ENCODE assay signal across 18 mouse cellular contexts in genomic region chr11:20605613-20606012, GRCm38 (mm10).
DNase-seq lines count a peak whose midpoint lies in the region; ATAC-seq lines count a peak whose summit lies in the region.
"Had no signal": no experiment of that assay in that cellular context is flagged by ENCODE, and none has a peak within 500 bp of the region (broad histone marks: within the 10 kb centered on the region; RNA-seq: fewer than 3 reads in every experiment).

No protein-coding gene starts in this region.

- H3K4me1 ChIP-seq in heart, embryonic 14.5 days (ENCODE audit: control insufficient read depth in 2 of 2, insufficient read depth in 2 of 2, low read length in 2 of 2), result peaks cover 12 to 43% of the 10 kb centered on the region in 2 experiments
- peaks cover 4% of the 10 kb centered on the region; the same call in 1 of the 2 replicates for H3K4me1 ChIP-seq in midbrain, embryonic 11.5 days (ENCODE audit: control insufficient read depth, insufficient read depth, low read length)
- H3K4me1 ChIP-seq in midbrain, embryonic 15.5 days, result peaks cover 17% of the 10 kb centered on the region; the same call in 1 of the 2 replicates
- 0 out of 2 replicates have a peak, but pooled peaks cover 2% of the 10 kb centered on the region for H3K4me1 ChIP-seq in embryonic facial prominence, embryonic 14.5 days (ENCODE audit: control insufficient read depth, insufficient read depth, low read length)
- peaks cover 24% of the 10 kb centered on the region for H3K4me1 ChIP-seq in midbrain, embryonic 13.5 days (replicated peaks)

- ATAC-seq in heart, embryonic 14.5 days (ENCODE audit: insufficient number of reproducible peaks, insufficient read depth, low FRiP score, low read depth), result no peak
- peak; percentile 59 for ATAC-seq in midbrain, embryonic 11.5 days (ENCODE audit: low FRiP score)
- ATAC-seq in midbrain, embryonic 15.5 days (replicated peaks), result no peak
- ATAC-seq in embryonic facial prominence, embryonic 14.5 days (ENCODE audit: low read depth), result peak; percentile 53; the same call in 1 of the 2 replicates
- ATAC-seq in midbrain, embryonic 13.5 days, result peak; percentile 49; the same call in 1 of the 2 replicates
- ATAC-seq: CD4-positive, CD25-positive, alpha-beta regulatory T cell, adult 4 months; liver, embryonic 12.5 days; lung, postnatal 0 days had no signal

- 0 out of 2 replicates have a peak overlapping the region, but pooled peaks have one; percentile 21 for H3K9ac ChIP-seq in heart, embryonic 14.5 days (ENCODE audit: low read length)
- no peak overlapping the region; the same call in 1 of the 2 replicates for H3K9ac ChIP-seq in midbrain, embryonic 11.5 days (ENCODE audit: low read length)
- no peak overlapping the region for H3K9ac ChIP-seq in midbrain, embryonic 15.5 days
- H3K9ac ChIP-seq in embryonic facial prominence, embryonic 14.5 days (ENCODE audit: low read depth, low read length), result peak overlapping the region; percentile 2; the same call in 1 of the 2 replicates
- no peak overlapping the region for H3K9ac ChIP-seq in midbrain, embryonic 13.5 days (replicated peaks)
- H3K9ac ChIP-seq: liver, embryonic 12.5 days had no signal

- WGBS in heart, embryonic 14.5 days, result 49% methylated on average over 7 of the region's 7 CpGs
- WGBS in midbrain, embryonic 11.5 days, result 56% methylated on average over 7 of the region's 7 CpGs
- WGBS in midbrain, embryonic 15.5 days, result 51% methylated on average over 7 of the region's 7 CpGs
- 55% methylated on average over 7 of the region's 7 CpGs for WGBS in embryonic facial prominence, embryonic 14.5 days
- 42% methylated on average over 7 of the region's 7 CpGs for WGBS in midbrain, embryonic 13.5 days

- no peaks in the 10 kb centered on the region for H3K9me3 ChIP-seq in heart, embryonic 14.5 days (ENCODE audit: control insufficient read depth, low read length)
- H3K9me3 ChIP-seq in midbrain, embryonic 11.5 days (ENCODE audit: control insufficient read depth, low read length), result no peaks in the 10 kb centered on the region
- no peaks in the 10 kb centered on the region for H3K9me3 ChIP-seq in midbrain, embryonic 15.5 days
- H3K9me3 ChIP-seq in embryonic facial prominence, embryonic 14.5 days (ENCODE audit: control insufficient read depth, low read length), result no peaks in the 10 kb centered on the region
- no peaks in the 10 kb centered on the region for H3K9me3 ChIP-seq in midbrain, embryonic 13.5 days
- H3K9me3 ChIP-seq: liver, embryonic 12.5 days; megakaryocyte, embryonic 14.5 days had no signal

- H3K27me3 ChIP-seq in heart, embryonic 14.5 days (ENCODE audit: control insufficient read depth, insufficient read depth, low read length), result no peaks in the 10 kb centered on the region
- no peaks in the 10 kb centered on the region for H3K27me3 ChIP-seq in midbrain, embryonic 11.5 days (ENCODE audit: control insufficient read depth, insufficient read depth, low read length)
- no peaks in the 10 kb centered on the region for H3K27me3 ChIP-seq in midbrain, embryonic 15.5 days (replicated peaks)
- H3K27me3 ChIP-seq in embryonic facial prominence, embryonic 14.5 days (replicated peaks; ENCODE audit: control insufficient read depth, insufficient read depth, low read length), result no peaks in the 10 kb centered on the region
- H3K27me3 ChIP-seq in midbrain, embryonic 13.5 days, result no peaks in the 10 kb centered on the region
- H3K27me3 ChIP-seq: liver, embryonic 12.5 days; megakaryocyte, embryonic 14.5 days had no signal

- no peaks in the 10 kb centered on the region for H3K36me3 ChIP-seq in heart, embryonic 14.5 days (ENCODE audit: control insufficient read depth, insufficient read depth, low read length)
- H3K36me3 ChIP-seq in midbrain, embryonic 11.5 days (ENCODE audit: control insufficient read depth, insufficient read depth, low read length), result no peaks in the 10 kb centered on the region
- H3K36me3 ChIP-seq in midbrain, embryonic 15.5 days (replicated peaks), result no peaks in the 10 kb centered on the region
- no peaks in the 10 kb centered on the region for H3K36me3 ChIP-seq in embryonic facial prominence, embryonic 14.5 days (ENCODE audit: control insufficient read depth, insufficient read depth, low read length)
- no peaks in the 10 kb centered on the region for H3K36me3 ChIP-seq in midbrain, embryonic 13.5 days
- H3K36me3 ChIP-seq: liver, embryonic 12.5 days had no signal

- H3K4me2 ChIP-seq in heart, embryonic 14.5 days (ENCODE audit: low read length), result no peak overlapping the region
- H3K4me2 ChIP-seq in midbrain, embryonic 11.5 days, result no peak overlapping the region
- H3K4me2 ChIP-seq in midbrain, embryonic 15.5 days, result no peak overlapping the region
- H3K4me2 ChIP-seq in embryonic facial prominence, embryonic 14.5 days (ENCODE audit: low read depth, low read length), result no peak overlapping the region
- H3K4me2 ChIP-seq in midbrain, embryonic 13.5 days (replicated peaks), result no peak overlapping the region
- H3K4me2 ChIP-seq: liver, embryonic 12.5 days had no signal

- peak overlapping the region; percentile 2 to 28; a peak in 2 of 4 replicates for H3K27ac ChIP-seq in heart, embryonic 14.5 days (replicated peaks in 1 of 2; ENCODE audit: control insufficient read depth in 1 of 2, insufficient read depth in 1 of 2, low read depth in 2 of 2, low read length in 2 of 2)
- H3K27ac ChIP-seq in midbrain, embryonic 11.5 days (ENCODE audit: low read depth, low read length), result no peak overlapping the region
- H3K27ac ChIP-seq in midbrain, embryonic 15.5 days, result no peak overlapping the region
- no peak overlapping the region for H3K27ac ChIP-seq in embryonic facial prominence, embryonic 14.5 days (replicated peaks; ENCODE audit: low read depth, low read length)
- H3K27ac ChIP-seq in midbrain, embryonic 13.5 days, result no peak overlapping the region
- H3K27ac ChIP-seq: liver, embryonic 12.5 days had no signal

- DNase-seq in heart, adult 8-10 months (ENCODE audit: low spot score), result no peak
- peak; percentile 85 for DNase-seq in midbrain, embryonic 11.5 days (ENCODE audit: low spot score, missing footprints)
- no peak for DNase-seq in embryonic facial prominence, embryonic 14.5 days (ENCODE audit: low spot score)
- DNase-seq in cerebellum, postnatal 25 days, result no peak
- DNase-seq: adrenal gland, postnatal 10 days; cerebellum, adult 9-10 months; embryo, embryonic 11 days; gastrocnemius, postnatal 25 days; kidney, adult 8-10 months; kidney, postnatal 36 days; thymus, adult 2 months had no signal

- H3K4me3 ChIP-seq in heart, embryonic 14.5 days (ENCODE audit: control insufficient read depth in 1 of 2, insufficient read depth in 1 of 2, low read depth in 1 of 2, low read length in 2 of 2), result no peak overlapping the region
- no peak overlapping the region for H3K4me3 ChIP-seq in midbrain, embryonic 11.5 days (ENCODE audit: low read depth, low read length)
- no peak overlapping the region for H3K4me3 ChIP-seq in midbrain, embryonic 15.5 days
- no peak overlapping the region for H3K4me3 ChIP-seq in embryonic facial prominence, embryonic 14.5 days (ENCODE audit: low read depth, low read length)
- no peak overlapping the region for H3K4me3 ChIP-seq in midbrain, embryonic 13.5 days (replicated peaks)
- H3K4me3 ChIP-seq: liver, embryonic 12.5 days; megakaryocyte, embryonic 14.5 days had no signal

Comparison
In these comparisons a context has a peak if more than half of its experiments do, and no peak if none do; other contexts are left out.
1. ATAC-seq: peak in midbrain, embryonic 11.5 days (single experiment), embryonic facial prominence, embryonic 14.5 days (single experiment) and midbrain, embryonic 13.5 days (single experiment); none in heart, embryonic 14.5 days (single experiment) and midbrain, embryonic 15.5 days (single experiment).
2. H3K27ac ChIP-seq: peak in heart, embryonic 14.5 days (2 of 2); none in midbrain, embryonic 11.5 days (single experiment), midbrain, embryonic 15.5 days (single experiment), embryonic facial prominence, embryonic 14.5 days (single experiment) and midbrain, embryonic 13.5 days (single experiment).
3. H3K9ac ChIP-seq: peak in heart, embryonic 14.5 days (single experiment) and embryonic facial prominence, embryonic 14.5 days (single experiment); none in midbrain, embryonic 11.5 days (single experiment), midbrain, embryonic 15.5 days (single experiment) and midbrain, embryonic 13.5 days (single experiment).